Comparison of ENCODE assay signal across 8 mouse cellular contexts in the genomic region with DNA sequence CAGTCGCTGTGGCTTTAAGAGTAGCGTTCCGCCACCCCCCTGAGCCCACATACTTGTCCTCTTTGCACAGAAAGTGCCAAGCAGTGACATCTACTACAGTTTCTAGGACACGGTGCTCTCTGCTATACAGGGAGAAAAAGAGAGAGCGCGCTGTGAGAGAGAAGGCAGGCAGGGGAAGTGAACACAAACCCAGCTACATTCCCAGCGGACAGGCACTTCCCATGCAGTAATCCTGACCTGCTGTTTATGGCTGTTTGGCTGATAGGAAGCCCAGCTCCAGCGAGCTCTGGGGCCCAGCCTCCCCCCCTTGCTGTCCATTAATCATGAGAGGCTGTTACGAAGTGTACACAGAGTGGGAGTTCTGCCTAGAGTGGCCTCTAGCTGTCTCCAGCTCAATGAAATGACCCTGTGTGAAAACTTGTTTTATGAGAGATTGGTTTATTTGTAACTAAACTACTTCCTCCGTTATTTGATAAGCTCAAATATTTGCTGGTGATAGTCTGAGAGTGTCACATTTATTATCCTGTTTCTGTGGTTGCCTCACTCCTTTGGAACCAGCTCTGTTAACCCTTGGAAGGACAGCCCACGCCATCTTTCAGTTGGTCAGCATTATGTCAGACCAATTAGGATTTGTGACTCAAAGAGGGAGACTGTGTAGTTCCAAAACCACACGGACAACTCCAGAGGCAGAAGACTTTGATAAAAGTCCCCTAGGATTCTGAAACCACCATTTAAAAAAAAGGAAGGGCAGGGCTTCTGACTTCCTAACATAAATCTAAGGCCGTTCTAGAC.
DNase-seq lines count a peak whose midpoint lies in the region; ATAC-seq and TF ChIP-seq lines count a peak whose summit lies in the region.

No protein-coding gene starts in this region.

- H3K4me1 ChIP-seq in heart, embryonic 13.5 days = peaks cover 27% of the 10 kb centered on the region
- peaks cover 28% of the 10 kb centered on the region for H3K4me1 ChIP-seq in liver, embryonic 12.5 days

- peak; percentile 86 for ATAC-seq in heart, embryonic 13.5 days (ENCODE audit: extremely low read depth, insufficient number of reproducible peaks, low FRiP score, low TSS enrichment)
- ATAC-seq in liver, embryonic 12.5 days = peak; percentile 89

- peak overlapping the region; percentile 98 for H3K27ac ChIP-seq in heart, embryonic 13.5 days (replicated peaks)
- peak overlapping the region; percentile 80 for H3K27ac ChIP-seq in liver, embryonic 12.5 days

- H3K9ac ChIP-seq in heart, embryonic 13.5 days = peak overlapping the region; percentile 78
- peak overlapping the region; percentile 44 for H3K9ac ChIP-seq in liver, embryonic 12.5 days

- no peaks in the 10 kb centered on the region for H3K27me3 ChIP-seq in heart, embryonic 13.5 days (replicated peaks)
- H3K27me3 ChIP-seq in liver, embryonic 12.5 days (replicated peaks) = no peaks in the 10 kb centered on the region

- H3K4me2 ChIP-seq in heart, embryonic 13.5 days = peak overlapping the region; percentile 72
- H3K4me2 ChIP-seq in liver, embryonic 12.5 days = peak overlapping the region; percentile 63

- no peak for TF ChIP-seq CTCF in brain, embryonic 14.5 days (IDR thresholded peaks at IDR 0.05; ENCODE audit: borderline replicate concordance, extremely low read depth, insufficient read depth, insufficient read length)

- no peaks in the 10 kb centered on the region for H3K9me3 ChIP-seq in heart, embryonic 13.5 days
- no peaks in the 10 kb centered on the region for H3K9me3 ChIP-seq in liver, embryonic 12.5 days (replicated peaks)

- under 1% methylated on average over 13 of the region's 13 CpGs for WGBS in heart, embryonic 13.5 days
- WGBS in liver, embryonic 12.5 days (ENCODE audit: insufficient replicate concordance) = 2% methylated on average over 13 of the region's 13 CpGs

- peak; percentile 94 for DNase-seq in 3T3-L1 (ENCODE audit: low read depth, low spot score)
- DNase-seq in brain, embryonic 14.5 days (ENCODE audit: low read depth) = peak; percentile 94
- DNase-seq in fibroblast of lung, adult 2 months (ENCODE audit: low read depth) = peak; percentile 73
- peak; percentile 87 for DNase-seq in kidney, postnatal 10 days
- DNase-seq in naive thymus-derived CD4-positive, alpha-beta T cell, adult 2 months (ENCODE audit: low read depth) = peak; percentile 3
- peak; percentile 89 for DNase-seq in telencephalon, adult 2 months (ENCODE audit: low read depth, low spot score)

- H3K4me3 ChIP-seq in heart, embryonic 13.5 days = peak overlapping the region; percentile 49
- H3K4me3 ChIP-seq in liver, embryonic 12.5 days = peak overlapping the region; percentile 44

- H3K36me3 ChIP-seq in heart, embryonic 13.5 days = no peaks in the 10 kb centered on the region
- H3K36me3 ChIP-seq in liver, embryonic 12.5 days = no peaks in the 10 kb centered on the region

- TF ChIP-seq POLR2A in brain, embryonic 14.5 days (IDR thresholded peaks at IDR 0.05; ENCODE audit: borderline replicate concordance, extremely low read depth, insufficient read depth, insufficient read length, poor library complexity, severe bottlenecking) = no peak

Comparison
In these comparisons a context has a peak if more than half of its experiments do, and no peak if none do; other contexts are left out.
1. Peak in every context shown above with its lines: DNase-seq, ATAC-seq, H3K4me3 ChIP-seq and H3K27ac ChIP-seq.
2. DNase-seq: peak in every context shown above with its lines; median percentile 94 in 3T3-L1; 94 in brain, embryonic 14.5 days; 89 in telencephalon, adult 2 months; 87 in kidney, postnatal 10 days; 73 in fibroblast of lung, adult 2 months; 3 in naive thymus-derived CD4-positive, alpha-beta T cell, adult 2 months.